ENCODE assay signal across 8 mouse cellular contexts in the genomic region with DNA sequence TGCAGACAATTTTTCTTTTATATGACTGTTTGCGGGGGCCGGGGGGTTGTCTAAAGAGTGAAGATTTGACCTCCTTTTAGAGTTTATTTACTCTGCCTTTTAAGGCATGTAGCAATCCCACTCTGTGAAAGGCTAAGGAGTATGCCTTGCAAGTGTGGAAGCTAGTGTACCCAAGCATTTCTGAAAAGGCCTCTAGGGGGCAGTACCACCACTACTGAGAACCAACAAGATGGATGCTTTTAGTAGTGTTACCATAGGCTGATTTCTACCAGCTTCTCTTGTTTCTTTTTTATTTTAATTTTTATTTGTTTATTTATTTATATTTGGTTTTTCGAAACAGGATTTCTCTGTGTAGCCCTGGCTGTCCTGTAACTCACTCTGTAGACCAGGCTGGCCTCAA.
DNase-seq lines count a peak whose midpoint lies in the region; ATAC-seq and TF ChIP-seq lines count a peak whose summit lies in the region.

No protein-coding gene starts in this region.

- no peak overlapping the region for H3K27ac ChIP-seq in MEL (ENCODE audit: control insufficient read depth, low read depth, low read length)
- peak overlapping the region; percentile 48; the same call in 1 of the 2 replicates for H3K27ac ChIP-seq in lung, postnatal 0 days (ENCODE audit: low read length)
- H3K27ac ChIP-seq in midbrain, embryonic 13.5 days: no peak overlapping the region

- peak; percentile 47; the same call in 1 of the 2 replicates for ATAC-seq in lung, postnatal 0 days
- no peak for ATAC-seq in midbrain, embryonic 13.5 days

- no peak for TF ChIP-seq POLR2A in MEL (IDR thresholded peaks at IDR 0.05; ENCODE audit: control insufficient read depth in 1 of 2, insufficient read depth in 1 of 2, low read depth in 1 of 2, low read length in 2 of 2, poor library complexity in 1 of 2)

- intact Hi-C loops in heart, postnatal 10 days (cut with DNase I): loop anchor here (2.0 to 5.0 kb wide), 2 partner anchors 116 to 285 kb away; no protein-coding TSS in a partner anchor

- H3K27me3 ChIP-seq in MEL (ENCODE audit: control insufficient read depth in 1 of 2, insufficient read depth in 2 of 2, low read length in 2 of 2): no peaks in the 10 kb centered on the region; a peak in 2 of 4 replicates
- H3K27me3 ChIP-seq in lung, postnatal 0 days (replicated peaks; ENCODE audit: insufficient read depth, low read length): no peaks in the 10 kb centered on the region; the same call in 1 of the 2 replicates
- H3K27me3 ChIP-seq in midbrain, embryonic 13.5 days: no peaks in the 10 kb centered on the region

- peak; percentile 58 to 84 (median 61) for TF ChIP-seq CTCF in MEL (IDR thresholded peaks at IDR 0.05 in 2 of 3, conservative IDR thresholded peaks at IDR 0.05 in 1 of 3; ENCODE audit: control insufficient read depth in 1 of 3, insufficient read depth in 1 of 3, low read depth in 2 of 3, low read length in 3 of 3, poor library complexity in 1 of 3, severe bottlenecking in 1 of 3)
- TF ChIP-seq CTCF in lung, postnatal 0 days (IDR thresholded peaks at IDR 0.05): peak; percentile 68

- no peak overlapping the region for H3K4me2 ChIP-seq in lung, postnatal 0 days (replicated peaks; ENCODE audit: low read depth, low read length)
- no peak overlapping the region for H3K4me2 ChIP-seq in midbrain, embryonic 13.5 days (replicated peaks)

- peak; percentile 52 for DNase-seq in layer of hippocampus, adult 11-12 months (ENCODE audit: low spot score)
- DNase-seq in layer of hippocampus, postnatal 14 days (ENCODE audit: low spot score in 2 of 2): no peak
- DNase-seq in MEL (ENCODE audit: low read depth, low spot score): peak; percentile 79
- DNase-seq in adrenal gland, postnatal 36 days: peak; percentile 60 to 75
- peak; percentile 40 to 62 for DNase-seq in heart, postnatal 10 days
- DNase-seq in lung, postnatal 0 days (ENCODE audit: low spot score): peak; percentile 78
- peak; percentile 73 for DNase-seq in thymus, postnatal 4 days

- peaks cover 0 to 3% of the 10 kb centered on the region in 2 experiments; a peak in 1 of 4 replicates for H3K4me1 ChIP-seq in MEL (ENCODE audit: control insufficient read depth in 1 of 2, insufficient read depth in 2 of 2, low read length in 2 of 2)
- peaks cover 8% of the 10 kb centered on the region for H3K4me1 ChIP-seq in lung, postnatal 0 days (ENCODE audit: insufficient read depth, low read depth, low read length)
- no peaks in the 10 kb centered on the region for H3K4me1 ChIP-seq in midbrain, embryonic 13.5 days (replicated peaks)

- H3K9ac ChIP-seq in MEL (ENCODE audit: control insufficient read depth, low read depth, low read length, poor library complexity, severe bottlenecking): no peak overlapping the region
- no peak overlapping the region for H3K9ac ChIP-seq in lung, postnatal 0 days (replicated peaks; ENCODE audit: low read depth)
- H3K9ac ChIP-seq in midbrain, embryonic 13.5 days (replicated peaks): no peak overlapping the region

- TF ChIP-seq EP300 in MEL (IDR thresholded peaks at IDR 0.05; ENCODE audit: low read depth in 1 of 2, low read length in 2 of 2): no peak
- TF ChIP-seq EP300 in lung, postnatal 0 days (IDR thresholded peaks at IDR 0.05): no peak

- H3K4me3 ChIP-seq in MEL (ENCODE audit: control insufficient read depth in 1 of 2, insufficient read depth in 1 of 2, low read depth in 2 of 2, low read length in 2 of 2): no peak overlapping the region
- no peak overlapping the region for H3K4me3 ChIP-seq in lung, postnatal 0 days (ENCODE audit: low read depth, low read length)
- H3K4me3 ChIP-seq in midbrain, embryonic 13.5 days (replicated peaks): no peak overlapping the region

- 65% methylated on average over 3 of the region's 3 CpGs for WGBS in lung, postnatal 0 days
- WGBS in midbrain, embryonic 13.5 days: 86% methylated on average over 3 of the region's 3 CpGs

- peak; percentile 89 for TF ChIP-seq RAD21 in MEL (IDR thresholded peaks at IDR 0.05; ENCODE audit: low read depth, low read length)

- no peaks in the 10 kb centered on the region for H3K36me3 ChIP-seq in MEL (ENCODE audit: control insufficient read depth in 1 of 2, insufficient read depth in 2 of 2, low read length in 2 of 2)
- no peaks in the 10 kb centered on the region for H3K36me3 ChIP-seq in lung, postnatal 0 days (ENCODE audit: insufficient read depth, low read length)
- no peaks in the 10 kb centered on the region for H3K36me3 ChIP-seq in midbrain, embryonic 13.5 days

- H3K79me2 ChIP-seq in MEL (ENCODE audit: control insufficient read depth, insufficient read depth, low read length, poor library complexity): no peaks in the 10 kb centered on the region

- H3K9me3 ChIP-seq in MEL (replicated peaks; ENCODE audit: insufficient read depth, low read length): no peaks in the 10 kb centered on the region
- H3K9me3 ChIP-seq in lung, postnatal 0 days (ENCODE audit: low read length): no peaks in the 10 kb centered on the region
- H3K9me3 ChIP-seq in midbrain, embryonic 13.5 days: no peaks in the 10 kb centered on the region

TF ChIP-seq in MEL, 35 proteins besides CTCF, POLR2A, EP300 and RAD21:
- TF ChIP-seq ZC3H11A (IDR thresholded peaks at IDR 0.05; ENCODE audit: low read depth, low read length) (peak; percentile 88), SMC3 (IDR thresholded peaks at IDR 0.05; ENCODE audit: low read depth, low read length) (peak; percentile 92), TCF12 (IDR thresholded peaks at IDR 0.05; ENCODE audit: low read depth, low read length) (no peak)

Comparison
In these comparisons a context has a peak if more than half of its experiments do, and no peak if none do; other contexts are left out.
1. DNase-seq: peak in layer of hippocampus, adult 11-12 months (single experiment), MEL (single experiment), adrenal gland, postnatal 36 days (2 of 2), heart, postnatal 10 days (2 of 2), lung, postnatal 0 days (single experiment) and thymus, postnatal 4 days (single experiment); none in layer of hippocampus, postnatal 14 days (0 of 2).